Mouse (Mus musculus) heart, postnatal 4 days (tissue): Measurements from ENCODE around the gene Nek9. TPM values are rescaled to one million over a fixed set of nuclear protein-coding genes. Genes with fewer than 3 reads are reported as not detected.

ENCODE experiments used
- DNase-seq: peaks from one replicate; pipeline ENCODE4 v3.0.0; 2021
- total RNA-seq, 2 experiments: library from RNA; stranded (reverse); gene quantifications; 2 replicates each; pipeline ENCODE4 v1.2.3; 2021

Nek9 gene
- 10 to 100 TPM; 68.4 to 73.6 TPM for total RNA-seq

GRCm38 (mm10) chr12:85339243-85339729 lies at the start of gene Nek9:
Nek9 (minus strand) TSS chr12:85339362.
- peak; percentile 97 for DNase-seq

GRCm38 (mm10) chr12:85385995-85386375 lies 46.8 kb upstream of the Nek9 start:
- no peak for DNase-seq

- DNase-seq = peak; percentile 18
Observed at GRCm38 (mm10) chr12:85385329-85385994, 46.3 kb upstream of the Nek9 start.

GRCm38 (mm10) chr12:85382761-85383680 lies 43.9 kb upstream of the Nek9 start:
- no peak for DNase-seq

- DNase-seq = no peak
Observed at GRCm38 (mm10) chr12:85381570-85381969, 42.4 kb upstream of the Nek9 start.

GRCm38 (mm10) chr12:85380942-85381341 lies 41.8 kb upstream of the Nek9 start:
- no peak for DNase-seq

GRCm38 (mm10) chr12:85380308-85380707 lies 41.1 kb upstream of the Nek9 start:
- DNase-seq = no peak

GRCm38 (mm10) chr12:85378271-85378670 lies 39.1 kb upstream of the Nek9 start:
- no peak for DNase-seq

GRCm38 (mm10) chr12:85374561-85375272 lies 35.6 kb upstream of the Nek9 start, which contains the start of gene Tmed10:
Tmed10 (minus strand) TSS chr12:85374847.
- peak; percentile 90 for DNase-seq

GRCm38 (mm10) chr12:85373591-85374560 lies 34.7 kb upstream of the Nek9 start:
- DNase-seq = peak; percentile 80

GRCm38 (mm10) chr12:85372068-85372665 lies 33.0 kb upstream of the Nek9 start:
- DNase-seq = no peak

- no peak for DNase-seq
Observed at GRCm38 (mm10) chr12:85368441-85369063, 29.4 kb upstream of the Nek9 start.

GRCm38 (mm10) chr12:85366271-85366670 lies 27.1 kb upstream of the Nek9 start:
- DNase-seq = peak; percentile 58

- no peak for DNase-seq
Observed at GRCm38 (mm10) chr12:85362510-85362909, 23.3 kb upstream of the Nek9 start.

GRCm38 (mm10) chr12:85361580-85361979 lies 22.4 kb upstream of the Nek9 start:
- DNase-seq = no peak

GRCm38 (mm10) chr12:85361165-85361564 lies 22.0 kb upstream of the Nek9 start:
- DNase-seq = no peak

- DNase-seq = no peak
Observed at GRCm38 (mm10) chr12:85354061-85354460, 14.9 kb upstream of the Nek9 start.

GRCm38 (mm10) chr12:85350407-85351232 lies 11.5 kb upstream of the Nek9 start:
- peak; percentile 47 for DNase-seq

- DNase-seq = no peak
Observed at GRCm38 (mm10) chr12:85348338-85348737, 9.2 kb upstream of the Nek9 start.

- no peak for DNase-seq
Observed at GRCm38 (mm10) chr12:85347196-85347595, 8.0 kb upstream of the Nek9 start.
